Mouse (Mus musculus): Measurements from ENCODE around the gene Rhog. TPM values are rescaled to one million over a fixed set of nuclear protein-coding genes. Genes with fewer than 3 reads are reported as not detected.
A peak's percentile ranks its signal among the peaks of the same experiment; 100 is the strongest.

The Rhog gene
- polyA plus RNA-seq (2012; rRNA removed): 39.2 and 52.3 TPM in 2 replicates

- Histone ChIP-seq H3K4me1 (ENCODE audit: control insufficient read depth, insufficient read depth, low read length) (peaks cover 2% of the 10 kb centered on the region; the same call in 1 of the 2 replicates), H3K27ac (ENCODE audit: insufficient read depth, low read depth, low read length) (no peak within 1 kb of the TSS), H3K27me3 (replicated peaks; ENCODE audit: control insufficient read depth, insufficient read depth, low read length) (no peaks in the 10 kb centered on the region), H3K36me3 (ENCODE audit: control insufficient read depth, insufficient read depth, low read length) (no peaks in the 10 kb centered on the region), H3K4me3 (ENCODE audit: insufficient read depth, low read depth, low read length) (no peak within 1 kb of the TSS)
- TF ChIP-seq CTCF (conservative IDR thresholded peaks at IDR 0.05; ENCODE audit: insufficient read depth, insufficient read length, low read depth, low read length) (no peak), POLR2A (IDR thresholded peaks at IDR 0.05; ENCODE audit: low read depth, low read length) (no peak)
- no peak for DNase-seq
- WGBS: 90% methylated on average over 3 of the region's 3 CpGs
Measured at GRCm38 (mm10) chr7:102255954-102256353, at the start of gene Rhog. Rhog (minus strand) TSS chr7:102256054.

DNA sequence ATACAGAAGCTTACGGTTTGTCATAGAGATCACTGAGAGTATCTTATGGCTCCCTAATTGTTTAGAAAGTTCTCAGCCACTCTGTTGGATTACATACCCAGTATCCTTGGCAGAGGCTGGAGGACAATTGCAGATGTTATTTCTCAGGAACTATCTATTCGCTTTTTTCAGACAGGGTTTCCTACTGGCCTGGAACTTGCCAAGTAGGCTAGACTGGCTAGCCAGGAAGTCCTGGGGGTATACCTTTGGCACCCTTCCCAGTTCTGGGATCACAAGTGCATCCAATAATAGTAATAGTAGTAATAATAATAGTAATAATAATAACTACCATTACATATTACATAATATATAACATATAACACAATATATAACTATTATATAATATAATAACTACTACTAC, 49.7 kb upstream of the Rhog start:
- Histone ChIP-seq H3K36me3 (ENCODE audit: control insufficient read depth, insufficient read depth, low read length) (no peaks in the 10 kb centered on the region), H3K27ac (ENCODE audit: insufficient read depth, low read depth, low read length) (no peak overlapping the region), H3K4me3 (ENCODE audit: insufficient read depth, low read depth, low read length) (no peak overlapping the region), H3K27me3 (replicated peaks; ENCODE audit: control insufficient read depth, insufficient read depth, low read length) (no peaks in the 10 kb centered on the region), H3K4me1 (ENCODE audit: control insufficient read depth, insufficient read depth, low read length) (no peaks in the 10 kb centered on the region)
- no peak for TF ChIP-seq CTCF (conservative IDR thresholded peaks at IDR 0.05; ENCODE audit: insufficient read depth, insufficient read length, low read depth, low read length)
- no peak for TF ChIP-seq POLR2A (IDR thresholded peaks at IDR 0.05; ENCODE audit: low read depth, low read length)
- 84% methylated on average over 2 of the region's 2 CpGs for WGBS
- peak; percentile 12 for DNase-seq

DNA sequence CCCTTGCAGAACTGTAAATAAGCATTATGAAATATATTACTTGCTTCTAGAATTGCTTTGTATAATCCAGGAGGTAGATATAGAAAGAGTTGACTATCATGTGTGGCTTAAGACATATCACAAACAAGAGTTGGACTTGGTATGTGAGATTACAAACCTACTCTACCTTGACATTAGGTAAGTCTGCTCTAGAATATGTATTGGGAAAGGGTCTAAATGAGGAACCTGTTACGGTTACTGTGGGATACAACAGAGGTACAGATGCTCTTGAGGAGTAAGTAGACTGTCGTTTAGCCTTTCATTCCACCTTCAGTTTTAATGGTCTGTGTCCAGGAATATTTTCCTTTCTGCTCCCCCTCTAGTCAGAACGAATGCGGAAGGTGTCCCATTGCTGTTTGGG, 46.6 kb upstream of the Rhog start:
- Histone ChIP-seq H3K4me1 (ENCODE audit: control insufficient read depth, insufficient read depth, low read length) (no peaks in the 10 kb centered on the region), H3K4me3 (ENCODE audit: insufficient read depth, low read depth, low read length) (no peak overlapping the region), H3K36me3 (ENCODE audit: control insufficient read depth, insufficient read depth, low read length) (no peaks in the 10 kb centered on the region), H3K27me3 (replicated peaks; ENCODE audit: control insufficient read depth, insufficient read depth, low read length) (no peaks in the 10 kb centered on the region), H3K27ac (ENCODE audit: insufficient read depth, low read depth, low read length) (no peak overlapping the region)
- 80% methylated on average over 4 of the region's 4 CpGs for WGBS
- no peak for DNase-seq
- TF ChIP-seq POLR2A (IDR thresholded peaks at IDR 0.05; ENCODE audit: low read depth, low read length) (no peak), CTCF (conservative IDR thresholded peaks at IDR 0.05; ENCODE audit: insufficient read depth, insufficient read length, low read depth, low read length) (no peak)

- TF ChIP-seq POLR2A (IDR thresholded peaks at IDR 0.05; ENCODE audit: low read depth, low read length) (no peak), CTCF (conservative IDR thresholded peaks at IDR 0.05; ENCODE audit: insufficient read depth, insufficient read length, low read depth, low read length) (no peak)
- Histone ChIP-seq H3K36me3 (ENCODE audit: control insufficient read depth, insufficient read depth, low read length) (no peaks in the 10 kb centered on the region), H3K27ac (ENCODE audit: insufficient read depth, low read depth, low read length) (no peak overlapping the region), H3K4me1 (ENCODE audit: control insufficient read depth, insufficient read depth, low read length) (no peaks in the 10 kb centered on the region), H3K27me3 (replicated peaks; ENCODE audit: control insufficient read depth, insufficient read depth, low read length) (peaks cover 2% of the 10 kb centered on the region; the same call in 1 of the 2 replicates), H3K4me3 (ENCODE audit: insufficient read depth, low read depth, low read length) (no peak overlapping the region)
- no peak for DNase-seq
- 79% methylated on average over 1 of the region's 1 CpGs for WGBS
Measured at GRCm38 (mm10) chr7:102300761-102301160, 44.9 kb upstream of the Rhog start.

- TF ChIP-seq CTCF (conservative IDR thresholded peaks at IDR 0.05; ENCODE audit: insufficient read depth, insufficient read length, low read depth, low read length): no peak
- TF ChIP-seq POLR2A (IDR thresholded peaks at IDR 0.05; ENCODE audit: low read depth, low read length): no peak
- no peak overlapping the region for H3K4me3 ChIP-seq (ENCODE audit: insufficient read depth, low read depth, low read length)
- no peaks in the 10 kb centered on the region; the same call in 1 of the 2 replicates for H3K4me1 ChIP-seq (ENCODE audit: control insufficient read depth, insufficient read depth, low read length)
- DNase-seq: peak; percentile 85
- WGBS: 16% methylated on average over 2 of the region's 2 CpGs
- H3K27ac ChIP-seq (ENCODE audit: insufficient read depth, low read depth, low read length): no peak overlapping the region
- peaks cover 2% of the 10 kb centered on the region for H3K27me3 ChIP-seq (replicated peaks; ENCODE audit: control insufficient read depth, insufficient read depth, low read length)
- H3K36me3 ChIP-seq (ENCODE audit: control insufficient read depth, insufficient read depth, low read length): no peaks in the 10 kb centered on the region
Measured at GRCm38 (mm10) chr7:102293234-102293633, 37.4 kb upstream of the Rhog start.

- 74% methylated on average over 3 of the region's 3 CpGs for WGBS
- H3K27ac ChIP-seq (ENCODE audit: insufficient read depth, low read depth, low read length): no peak overlapping the region
- H3K4me3 ChIP-seq (ENCODE audit: insufficient read depth, low read depth, low read length): no peak overlapping the region
- H3K27me3 ChIP-seq (replicated peaks; ENCODE audit: control insufficient read depth, insufficient read depth, low read length): peaks cover 2% of the 10 kb centered on the region
- no peaks in the 10 kb centered on the region for H3K36me3 ChIP-seq (ENCODE audit: control insufficient read depth, insufficient read depth, low read length)
- no peaks in the 10 kb centered on the region; the same call in 1 of the 2 replicates for H3K4me1 ChIP-seq (ENCODE audit: control insufficient read depth, insufficient read depth, low read length)
- TF ChIP-seq CTCF (conservative IDR thresholded peaks at IDR 0.05; ENCODE audit: insufficient read depth, insufficient read length, low read depth, low read length) (no peak), POLR2A (IDR thresholded peaks at IDR 0.05; ENCODE audit: low read depth, low read length) (no peak)
- peak; percentile 12 for DNase-seq
Measured at GRCm38 (mm10) chr7:102292228-102292627, 36.4 kb upstream of the Rhog start.

- DNase-seq: no peak
- H3K4me3 ChIP-seq (ENCODE audit: insufficient read depth, low read depth, low read length): no peak overlapping the region
- no peaks in the 10 kb centered on the region for H3K36me3 ChIP-seq (ENCODE audit: control insufficient read depth, insufficient read depth, low read length)
- H3K27ac ChIP-seq (ENCODE audit: insufficient read depth, low read depth, low read length): no peak overlapping the region
- H3K27me3 ChIP-seq (replicated peaks; ENCODE audit: control insufficient read depth, insufficient read depth, low read length): no peaks in the 10 kb centered on the region; the same call in 1 of the 2 replicates
- WGBS: 86% methylated on average over 6 of the region's 6 CpGs
- H3K4me1 ChIP-seq (ENCODE audit: control insufficient read depth, insufficient read depth, low read length): no peaks in the 10 kb centered on the region; the same call in 1 of the 2 replicates
- no peak for TF ChIP-seq POLR2A (IDR thresholded peaks at IDR 0.05; ENCODE audit: low read depth, low read length)
- TF ChIP-seq CTCF (conservative IDR thresholded peaks at IDR 0.05; ENCODE audit: insufficient read depth, insufficient read length, low read depth, low read length): no peak
Measured at GRCm38 (mm10) chr7:102289466-102289865, 33.6 kb upstream of the Rhog start.
